Mouse (Mus musculus): ENCODE measurements around the gene Large1. TPM values are rescaled to one million over a fixed set of nuclear protein-coding genes. Genes with fewer than 3 reads are reported as not detected.

Large1 gene
- 29.0 and 29.6 TPM in 2 replicates for polyA plus RNA-seq (2012; rRNA removed)

DNA sequence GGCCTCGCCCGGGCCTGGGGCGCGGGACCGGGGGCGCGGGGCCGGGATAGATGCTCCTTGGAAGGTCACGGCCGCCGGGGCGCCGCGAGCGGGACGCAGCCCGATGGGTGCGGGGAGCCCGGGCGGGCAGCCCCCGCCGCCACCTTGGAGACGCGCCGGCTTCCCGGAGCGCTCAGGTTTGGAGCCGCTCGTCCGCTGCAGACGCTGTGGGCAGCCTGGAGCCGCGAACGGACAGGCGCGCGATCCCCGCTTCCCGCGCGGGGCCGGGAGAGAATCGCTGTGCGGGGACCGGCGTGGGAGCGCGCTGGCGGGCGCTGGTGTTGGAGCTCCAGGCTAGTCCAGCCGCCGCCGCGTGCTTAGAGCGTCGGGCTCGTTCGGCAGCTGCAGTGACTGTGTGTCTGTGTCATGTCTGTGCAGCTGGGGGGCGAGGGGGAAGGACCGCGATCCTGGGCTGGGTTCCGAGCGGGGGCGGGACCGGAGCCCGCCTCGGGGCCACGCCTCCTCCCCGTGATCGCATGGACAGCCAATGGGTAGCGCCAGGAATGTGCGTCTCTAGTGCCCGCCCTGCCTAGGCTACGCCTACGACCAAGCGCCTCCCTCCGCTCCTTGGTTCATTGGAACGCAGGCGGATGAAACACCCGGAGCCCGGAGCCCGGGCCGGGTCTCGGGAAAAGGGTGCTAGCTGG is at the start of gene Large1:
Gene Large1, minus strand, starts transcription at position 433 of the 686 bp plus-strand sequence.

